Mouse (Mus musculus): ENCODE data around the gene Zfp445. TPM values are rescaled to one million over a fixed set of nuclear protein-coding genes. Genes with fewer than 3 reads are reported as not detected.

Zfp445 gene
- polyA plus RNA-seq, 1 experiment from 2014 or later = 36.7 TPM

GRCm38 (mm10) chr9:122836126-122836525 lies 29.7 kb downstream of the Zfp445 start:
- peaks cover 12% of the 10 kb centered on the region for H3K36me3 ChIP-seq (ENCODE audit: control insufficient read depth, insufficient read depth, low read length)
- 74% methylated on average over 9 of the region's 9 CpGs for WGBS
- no peak overlapping the region for H3K4me2 ChIP-seq (ENCODE audit: low read length)
- no peak overlapping the region for H3K9ac ChIP-seq (ENCODE audit: low read length)
- no peaks in the 10 kb centered on the region for H3K9me3 ChIP-seq (ENCODE audit: control insufficient read depth, low read length)
- ATAC-seq (ENCODE audit: insufficient number of reproducible peaks, insufficient read depth, low FRiP score, low read depth) = no peak
- peaks cover 9 to 15% of the 10 kb centered on the region in 2 experiments for H3K4me1 ChIP-seq (ENCODE audit: control insufficient read depth in 2 of 2, insufficient read depth in 2 of 2, low read length in 2 of 2)
- no peak overlapping the region for H3K4me3 ChIP-seq (ENCODE audit: control insufficient read depth in 1 of 2, insufficient read depth in 1 of 2, low read depth in 1 of 2, low read length in 2 of 2)
- no peak overlapping the region for H3K27ac ChIP-seq (replicated peaks in 1 of 2; ENCODE audit: control insufficient read depth in 1 of 2, insufficient read depth in 1 of 2, low read depth in 2 of 2, low read length in 2 of 2)
- H3K27me3 ChIP-seq (ENCODE audit: control insufficient read depth, insufficient read depth, low read length) = no peaks in the 10 kb centered on the region

GRCm38 (mm10) chr9:122829826-122830380 lies 35.9 kb downstream of the Zfp445 start:
- Histone ChIP-seq H3K4me3 (ENCODE audit: control insufficient read depth in 1 of 2, insufficient read depth in 1 of 2, low read depth in 1 of 2, low read length in 2 of 2) (no peak overlapping the region), H3K27ac (replicated peaks in 1 of 2; ENCODE audit: control insufficient read depth in 1 of 2, insufficient read depth in 1 of 2, low read depth in 2 of 2, low read length in 2 of 2) (no peak overlapping the region), H3K4me1 (ENCODE audit: control insufficient read depth in 2 of 2, insufficient read depth in 2 of 2, low read length in 2 of 2) (no peaks in the 10 kb centered on the region), H3K4me2 (ENCODE audit: low read length) (no peak overlapping the region), H3K36me3 (ENCODE audit: control insufficient read depth, insufficient read depth, low read length) (peaks cover 43% of the 10 kb centered on the region), H3K9ac (ENCODE audit: low read length) (no peak overlapping the region), H3K9me3 (ENCODE audit: control insufficient read depth, low read length) (no peaks in the 10 kb centered on the region), H3K27me3 (ENCODE audit: control insufficient read depth, insufficient read depth, low read length) (no peaks in the 10 kb centered on the region)
- no peak for ATAC-seq (ENCODE audit: insufficient number of reproducible peaks, insufficient read depth, low FRiP score, low read depth)
- 50% methylated on average over 4 of the region's 4 CpGs for WGBS

GRCm38 (mm10) chr9:122826743-122827142 lies 39.1 kb downstream of the Zfp445 start:
- Histone ChIP-seq H3K4me3 (ENCODE audit: control insufficient read depth in 1 of 2, insufficient read depth in 1 of 2, low read depth in 1 of 2, low read length in 2 of 2) (no peak overlapping the region), H3K27me3 (ENCODE audit: control insufficient read depth, insufficient read depth, low read length) (no peaks in the 10 kb centered on the region), H3K27ac (replicated peaks in 1 of 2; ENCODE audit: control insufficient read depth in 1 of 2, insufficient read depth in 1 of 2, low read depth in 2 of 2, low read length in 2 of 2) (no peak overlapping the region), H3K4me2 (ENCODE audit: low read length) (no peak overlapping the region), H3K9ac (ENCODE audit: low read length) (no peak overlapping the region), H3K36me3 (ENCODE audit: control insufficient read depth, insufficient read depth, low read length) (peaks cover 40% of the 10 kb centered on the region), H3K4me1 (ENCODE audit: control insufficient read depth in 2 of 2, insufficient read depth in 2 of 2, low read length in 2 of 2) (no peaks in the 10 kb centered on the region), H3K9me3 (ENCODE audit: control insufficient read depth, low read length) (no peaks in the 10 kb centered on the region)
- 94% methylated on average over 4 of the region's 4 CpGs for WGBS
- ATAC-seq (ENCODE audit: insufficient number of reproducible peaks, insufficient read depth, low FRiP score, low read depth) = no peak

- H3K4me3 ChIP-seq (ENCODE audit: control insufficient read depth in 1 of 2, insufficient read depth in 1 of 2, low read depth in 1 of 2, low read length in 2 of 2) = no peak overlapping the region
- no peaks in the 10 kb centered on the region for H3K27me3 ChIP-seq (ENCODE audit: control insufficient read depth, insufficient read depth, low read length)
- no peak overlapping the region for H3K9ac ChIP-seq (ENCODE audit: low read length)
- no peak overlapping the region for H3K4me2 ChIP-seq (ENCODE audit: low read length)
- H3K9me3 ChIP-seq (ENCODE audit: control insufficient read depth, low read length) = no peaks in the 10 kb centered on the region
- ATAC-seq (ENCODE audit: insufficient number of reproducible peaks, insufficient read depth, low FRiP score, low read depth) = no peak
- WGBS = 83% methylated on average over 5 of the region's 5 CpGs
- no peaks in the 10 kb centered on the region for H3K4me1 ChIP-seq (ENCODE audit: control insufficient read depth in 2 of 2, insufficient read depth in 2 of 2, low read length in 2 of 2)
- peaks cover 63% of the 10 kb centered on the region for H3K36me3 ChIP-seq (ENCODE audit: control insufficient read depth, insufficient read depth, low read length)
- no peak overlapping the region for H3K27ac ChIP-seq (replicated peaks in 1 of 2; ENCODE audit: control insufficient read depth in 1 of 2, insufficient read depth in 1 of 2, low read depth in 2 of 2, low read length in 2 of 2)
These were observed 42.3 kb downstream of the Zfp445 start for GRCm38 (mm10) chr9:122823374-122824017.

GRCm38 (mm10) chr9:122815239-122815851 lies 50.5 kb downstream of the Zfp445 start:
- Histone ChIP-seq H3K4me1 (ENCODE audit: control insufficient read depth in 2 of 2, insufficient read depth in 2 of 2, low read length in 2 of 2) (peaks cover under 1 to 7% of the 10 kb centered on the region in 2 experiments; a peak in 3 of 4 replicates), H3K9ac (ENCODE audit: low read length) (no peak overlapping the region), H3K27me3 (ENCODE audit: control insufficient read depth, insufficient read depth, low read length) (no peaks in the 10 kb centered on the region), H3K4me3 (ENCODE audit: control insufficient read depth in 1 of 2, insufficient read depth in 1 of 2, low read depth in 1 of 2, low read length in 2 of 2) (no peak overlapping the region), H3K27ac (replicated peaks in 1 of 2; ENCODE audit: control insufficient read depth in 1 of 2, insufficient read depth in 1 of 2, low read depth in 2 of 2, low read length in 2 of 2) (no peak overlapping the region), H3K9me3 (ENCODE audit: control insufficient read depth, low read length) (no peaks in the 10 kb centered on the region), H3K36me3 (ENCODE audit: control insufficient read depth, insufficient read depth, low read length) (peaks cover 44% of the 10 kb centered on the region), H3K4me2 (ENCODE audit: low read length) (no peak overlapping the region)
- WGBS = 64% methylated on average over 4 of the region's 4 CpGs
- ATAC-seq (ENCODE audit: insufficient number of reproducible peaks, insufficient read depth, low FRiP score, low read depth) = no peak

- WGBS = 98% methylated on average over 2 of the region's 2 CpGs
- H3K4me3 ChIP-seq (ENCODE audit: control insufficient read depth in 1 of 2, insufficient read depth in 1 of 2, low read depth in 1 of 2, low read length in 2 of 2) = no peak overlapping the region
- H3K9me3 ChIP-seq (ENCODE audit: control insufficient read depth, low read length) = no peaks in the 10 kb centered on the region
- H3K27me3 ChIP-seq (ENCODE audit: control insufficient read depth, insufficient read depth, low read length) = no peaks in the 10 kb centered on the region
- H3K4me2 ChIP-seq (ENCODE audit: low read length) = no peak overlapping the region
- no peak overlapping the region for H3K27ac ChIP-seq (replicated peaks in 1 of 2; ENCODE audit: control insufficient read depth in 1 of 2, insufficient read depth in 1 of 2, low read depth in 2 of 2, low read length in 2 of 2)
- H3K9ac ChIP-seq (ENCODE audit: low read length) = no peak overlapping the region
- ATAC-seq (ENCODE audit: insufficient number of reproducible peaks, insufficient read depth, low FRiP score, low read depth) = no peak
- H3K36me3 ChIP-seq (ENCODE audit: control insufficient read depth, insufficient read depth, low read length) = peaks cover 38% of the 10 kb centered on the region
- peaks cover 3 to 13% of the 10 kb centered on the region in 2 experiments; a peak in 3 of 4 replicates for H3K4me1 ChIP-seq (ENCODE audit: control insufficient read depth in 2 of 2, insufficient read depth in 2 of 2, low read length in 2 of 2)
These were observed 51.0 kb downstream of the Zfp445 start for GRCm38 (mm10) chr9:122814775-122815174.

GRCm38 (mm10) chr9:122812386-122812785 lies 53.4 kb downstream of the Zfp445 start:
- no peak for ATAC-seq (ENCODE audit: insufficient number of reproducible peaks, insufficient read depth, low FRiP score, low read depth)

More at GRCm38 (mm10) chr9:122812386-122812785, 53.4 kb downstream of the Zfp445 start:
- Histone ChIP-seq H3K36me3 (ENCODE audit: control insufficient read depth, insufficient read depth, low read length) (peaks cover 25% of the 10 kb centered on the region), H3K4me1 (ENCODE audit: control insufficient read depth in 2 of 2, insufficient read depth in 2 of 2, low read length in 2 of 2) (peaks cover 5 to 14% of the 10 kb centered on the region in 2 experiments; a peak in 3 of 4 replicates), H3K9ac (ENCODE audit: low read length) (no peak overlapping the region), H3K4me2 (ENCODE audit: low read length) (no peak overlapping the region), H3K27me3 (ENCODE audit: control insufficient read depth, insufficient read depth, low read length) (no peaks in the 10 kb centered on the region), H3K27ac (replicated peaks in 1 of 2; ENCODE audit: control insufficient read depth in 1 of 2, insufficient read depth in 1 of 2, low read depth in 2 of 2, low read length in 2 of 2) (no peak overlapping the region), H3K4me3 (ENCODE audit: control insufficient read depth in 1 of 2, insufficient read depth in 1 of 2, low read depth in 1 of 2, low read length in 2 of 2) (no peak overlapping the region), H3K9me3 (ENCODE audit: control insufficient read depth, low read length) (no peaks in the 10 kb centered on the region)
- WGBS = 77% methylated on average over 5 of the region's 5 CpGs

All from heart, embryonic 14.5 days (tissue).